Mouse (Mus musculus) testis, adult 2 months (tissue): ENCODE measurements at regions not wholly inside any gene's neighbourhood (a gene's known extent, or its start where the extent isn't known, plus 50 kb on each side); places are given as distances from the start of the nearest gene placed in this dataset.

ENCODE experiments used
- CTCF ChIP-seq: fragments of 200-500 bp; IDR thresholded peaks from 2 replicates; pipeline ENCODE4 v1.5.1; 2012; ENCODE audit warnings: low read depth, mild to moderate bottlenecking, inconsistent platforms, low read length, moderate library complexity; ENCODE audit not compliant: control insufficient read depth, insufficient read depth, insufficient replicate concordance
- POLR2A ChIP-seq: fragments of 200-500 bp; IDR thresholded peaks from 2 replicates; pipeline ENCODE4 v1.6.1; 2012; ENCODE audit warnings: low read depth, mild to moderate bottlenecking, inconsistent platforms, low read length, moderate library complexity; ENCODE audit not compliant: control insufficient read depth

DNA sequence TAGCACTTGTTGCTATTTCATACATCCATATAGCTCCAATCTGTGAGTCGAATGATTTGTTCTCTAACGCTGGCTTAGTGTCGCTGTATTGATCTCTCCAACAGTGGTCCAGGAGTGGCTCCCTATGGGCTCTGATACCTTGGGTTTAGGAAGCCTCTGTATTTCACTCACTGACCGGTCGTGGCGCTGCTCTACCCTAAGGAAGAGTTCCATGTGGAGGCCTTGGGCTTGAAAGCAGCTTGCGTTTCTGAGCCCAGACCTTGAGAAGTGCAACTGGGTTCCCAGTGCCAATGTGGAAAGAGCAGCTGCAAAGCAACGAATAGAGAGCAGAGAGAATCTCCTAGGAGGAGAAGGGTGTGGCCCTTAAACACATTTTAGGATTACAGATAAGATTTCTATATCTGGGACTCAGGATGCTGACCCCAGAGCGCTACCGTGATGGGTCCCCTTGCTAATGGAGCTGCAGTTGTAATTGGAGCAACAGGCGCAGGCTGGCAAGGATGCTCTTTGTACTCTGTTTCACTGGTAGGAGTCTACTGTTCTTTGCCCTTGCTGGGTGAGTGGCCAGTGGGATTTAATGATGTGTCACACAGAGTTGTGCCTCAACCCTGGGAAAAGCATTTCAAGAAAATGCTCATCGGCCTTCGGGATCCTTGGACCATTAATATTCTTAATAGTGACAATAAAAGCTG, 96.7 kb upstream of the Map4k3 start:
- TF ChIP-seq CTCF, result no peak
- TF ChIP-seq POLR2A, result no peak
